Mouse (Mus musculus) right cerebral cortex, postnatal 10 days (tissue): ENCODE measurements at regions not wholly inside any gene's neighbourhood (a gene's known extent, or its start where the extent isn't known, plus 50 kb on each side); places are given as distances from the start of the nearest gene placed in this dataset.

Experiments
- DNase-seq, 2 experiments: peaks; one replicate each; pipeline ENCODE4 v3.0.0; 2021; ENCODE audit warnings: low spot score in 2 of 2

DNA sequence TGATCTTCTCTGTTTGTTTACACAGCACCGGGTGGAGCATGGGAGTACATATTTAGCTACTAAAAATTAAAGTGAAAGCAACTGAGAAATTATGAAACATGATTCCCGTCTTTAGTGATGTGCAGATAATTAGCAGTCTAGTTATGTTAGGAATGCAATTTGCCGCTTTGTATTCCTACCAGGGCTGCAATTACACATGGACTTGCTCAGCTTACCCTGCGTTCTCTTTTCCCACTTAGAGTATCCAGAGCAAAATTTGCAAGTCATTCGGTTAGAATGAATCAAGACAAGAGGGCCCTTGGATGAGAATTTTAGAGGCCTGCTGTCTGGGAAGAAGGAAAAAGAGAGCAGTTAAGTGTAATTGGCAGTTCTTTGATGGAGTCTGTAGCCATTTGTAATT is 126.0 kb upstream of the Gpr149 start:
- DNase-seq, result no peak

DNA sequence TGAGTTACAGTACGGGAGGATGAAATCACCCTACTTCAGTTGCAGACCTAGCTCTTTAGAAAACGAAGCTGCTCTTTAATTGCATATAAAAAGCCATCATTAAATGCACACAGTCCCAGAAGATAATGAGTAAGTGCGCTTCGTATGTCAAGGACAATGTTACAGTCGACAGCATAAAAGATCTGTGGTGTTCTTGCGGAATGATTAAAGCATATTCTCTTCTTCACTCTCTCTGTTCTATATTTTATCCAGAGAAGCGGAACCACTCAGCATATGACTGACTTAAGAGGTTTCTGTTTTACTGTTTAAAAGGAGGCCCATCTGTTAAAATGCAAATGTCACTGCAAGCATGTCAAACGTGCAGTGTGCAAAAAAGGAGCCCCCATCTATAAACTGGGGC is 121.0 kb upstream of the Gpr149 start:
- DNase-seq, result no peak

DNA sequence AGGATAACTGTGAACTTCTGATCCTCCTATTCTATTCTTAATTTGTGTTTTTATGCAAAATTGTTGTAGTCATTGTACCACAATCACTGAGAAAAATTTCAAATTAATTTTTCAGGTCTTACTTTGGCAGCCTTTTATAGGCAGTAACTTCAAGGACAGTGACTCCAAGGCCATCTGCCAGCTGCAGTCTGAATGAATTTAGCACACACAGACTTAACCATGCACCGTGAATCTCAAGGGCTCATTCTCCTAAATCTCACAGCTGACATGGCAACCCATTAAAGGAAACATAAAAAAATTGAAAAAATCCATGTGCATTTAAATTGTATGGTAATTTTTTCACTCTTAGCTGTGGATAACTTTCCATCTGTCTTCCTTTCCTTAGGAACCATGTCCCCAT is 111.9 kb upstream of the Gpr149 start:
- DNase-seq, result peak; percentile 27 to 28

DNA sequence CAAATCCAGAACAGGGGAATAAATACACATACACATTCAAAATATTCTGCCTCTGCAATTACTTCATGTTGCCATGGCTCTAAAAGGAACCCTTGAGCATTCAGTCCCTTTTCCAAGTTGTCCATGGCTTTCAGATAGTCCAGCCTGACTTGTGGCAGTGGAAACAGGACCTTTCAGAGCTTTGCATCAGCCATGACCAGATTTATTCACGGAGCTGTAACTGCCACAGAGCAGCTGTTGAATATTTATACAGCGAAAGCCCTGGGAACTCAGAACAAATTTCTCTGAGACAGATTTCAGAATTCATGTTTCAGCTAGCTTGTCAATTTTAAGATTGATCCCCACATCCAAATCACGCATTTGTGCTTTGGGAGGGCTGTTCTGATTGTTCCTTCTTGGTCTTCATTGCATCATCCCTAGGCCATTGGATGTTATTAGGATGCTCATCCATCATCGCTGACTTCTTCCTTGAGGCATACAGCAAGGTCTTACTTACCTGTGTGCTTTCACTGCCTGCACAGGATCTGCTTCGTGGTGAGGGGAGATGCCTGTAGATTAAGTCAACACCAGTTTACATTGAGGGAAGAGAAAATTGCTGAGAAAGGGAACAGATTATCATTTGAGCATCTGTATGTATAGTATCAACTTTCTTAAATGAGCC is 110.5 kb upstream of the Gpr149 start:
- no peak for DNase-seq
